Mouse (Mus musculus) hindbrain, postnatal 0 days (tissue): ENCODE results near the gene Shisa9. TPM values are rescaled to one million over a fixed set of nuclear protein-coding genes. Genes with fewer than 3 reads are reported as not detected.
A peak's percentile ranks its signal among the peaks of the same experiment; 100 is the strongest.

Experiments
- ATAC-seq: fragments of 200-750 bp; cut with Nextera tagmentation; 2 replicates; pipeline ENCODE4 v1.8.0; 2017; ENCODE audit warnings: mild to moderate bottlenecking, moderate TSS enrichment, moderate library complexity
- DNase-seq: peaks from one replicate; pipeline ENCODE4 v3.0.0-alpha.2; 2015; ENCODE audit warnings: low spot score
- H3K27ac ChIP-seq: fragments of 300-500 bp; sonication (generic); 2 replicates; pipeline ENCODE4 v1.5.1; 2014; ENCODE audit warnings: mild to moderate bottlenecking
- H3K27me3 ChIP-seq: fragments of 300-500 bp; sonication (generic); 2 replicates; pipeline ENCODE4 v1.6.1; 2014; ENCODE audit warnings: low read length, mixed read lengths; ENCODE audit not compliant: insufficient read depth
- H3K36me3 ChIP-seq: fragments of 300-500 bp; sonication (generic); 2 replicates; pipeline ENCODE4 v1.6.1; 2014; ENCODE audit warnings: low read length, mixed read lengths; ENCODE audit not compliant: insufficient read depth
- H3K4me1 ChIP-seq: fragments of 300-500 bp; sonication (generic); 2 replicates; pipeline ENCODE4 v1.6.1; 2014; ENCODE audit warnings: antibody characterized with exemption, low read length, mixed read lengths; ENCODE audit not compliant: insufficient read depth
- H3K4me2 ChIP-seq: fragments of 300-500 bp; sonication (generic); 2 replicates; pipeline ENCODE4 v1.6.1; 2014; ENCODE audit warnings: low read depth, mild to moderate bottlenecking, low read length, moderate library complexity, mixed read lengths
- H3K4me3 ChIP-seq: fragments of 300-500 bp; sonication (generic); 2 replicates; pipeline ENCODE4 v1.5.1; 2014; ENCODE audit warnings: low read length
- H3K9ac ChIP-seq: fragments of 300-500 bp; sonication (generic); replicated peaks from 2 replicates; pipeline ENCODE4 v1.6.1; 2014; ENCODE audit warnings: mild to moderate bottlenecking, low read length, moderate library complexity, mixed read lengths
- H3K9me3 ChIP-seq: fragments of 300-500 bp; sonication (generic); 2 replicates; pipeline ENCODE4 v1.6.1; 2016; ENCODE audit warnings: low read length, mixed read lengths
- CTCF ChIP-seq: IDR thresholded peaks from 2 replicates; pipeline ENCODE4 v1.5.1; 2016; ENCODE audit warnings: antibody characterized with exemption, control low read depth, low read depth
- WGBS: fragments of 180-500 bp; shearing (Covaris S2); extraction: QIAGEN DNeasy Blood & Tissue Kit; methylation state at CpG from one replicate; pipeline ENCODE4 v1.1.7; 2014; 5-methylcytosine and 5-hydroxymethylcytosine counted together
- polyA plus RNA-seq: library from polyadenylated mRNA; unstranded; fragments of >200 nt; fragmentation: Nextera tagmentation; extraction: Ambion mirVana; gene quantifications from 2 replicates; pipeline ENCODE4 v1.2.1, GENCODE M21; 2015
- total RNA-seq: library from RNA; depleted of rRNA; stranded (reverse); fragments of >200 nt; gene quantifications from 2 replicates; pipeline ENCODE4 v1.2.3, GENCODE M21; 2014

The Shisa9 gene
- total and polyA plus RNA-seq, 2 experiments from 2014 or later: 22.5 to 85.6 TPM

- Histone ChIP-seq H3K27me3 (no peaks in the 10 kb centered on the region), H3K9me3 (no peaks in the 10 kb centered on the region), H3K4me1 (no peaks in the 10 kb centered on the region; the same call in 1 of the 2 replicates), H3K9ac (no peak overlapping the region), H3K27ac (no peak overlapping the region), H3K4me2 (no peak overlapping the region), H3K4me3 (no peak overlapping the region), H3K36me3 (no peaks in the 10 kb centered on the region)
- ATAC-seq: no peak
- no peak for DNase-seq
- no peak for TF ChIP-seq CTCF
- 61% methylated on average over 4 of the region's 4 CpGs for WGBS
Observed at GRCm38 (mm10) chr16:12093253-12093652, 109.3 kb downstream of the Shisa9 start.

- H3K9me3 ChIP-seq: no peaks in the 10 kb centered on the region
- H3K4me2 ChIP-seq: no peak overlapping the region
- TF ChIP-seq CTCF: no peak
- H3K27me3 ChIP-seq: no peaks in the 10 kb centered on the region
- no peak overlapping the region for H3K27ac ChIP-seq
- no peak overlapping the region for H3K9ac ChIP-seq
- no peaks in the 10 kb centered on the region; the same call in 1 of the 2 replicates for H3K4me1 ChIP-seq
- no peak overlapping the region for H3K4me3 ChIP-seq
- DNase-seq (peak; percentile 29), ATAC-seq (no peak)
- no peaks in the 10 kb centered on the region for H3K36me3 ChIP-seq
- WGBS: 55% methylated on average over 7 of the region's 7 CpGs
Observed at GRCm38 (mm10) chr16:12094784-12095315, 110.9 kb downstream of the Shisa9 start.

DNA sequence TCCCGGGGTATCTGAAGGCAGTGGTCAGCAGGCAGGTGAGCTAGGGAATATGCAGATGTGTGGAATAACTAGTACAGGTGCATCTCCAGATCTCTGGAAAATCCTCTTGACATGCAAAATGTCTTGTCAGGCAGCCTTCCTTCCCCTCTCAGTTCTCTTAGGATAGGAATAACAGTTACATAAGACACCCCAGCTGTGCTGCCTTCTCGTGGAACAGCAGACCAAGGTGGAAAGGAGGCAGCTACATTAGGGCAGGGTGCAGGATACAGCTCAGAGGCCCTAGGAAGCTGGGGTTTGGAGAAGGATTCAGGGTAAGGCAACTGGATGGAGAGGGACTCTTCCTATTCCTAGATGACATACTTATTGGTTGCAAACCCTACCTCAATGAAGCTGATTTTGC, 111.5 kb downstream of the Shisa9 start:
- H3K4me3 ChIP-seq: no peak overlapping the region
- WGBS: 53% methylated on average over 2 of the region's 2 CpGs

GRCm38 (mm10) chr16:12108436-12108835, 124.5 kb downstream of the Shisa9 start:
- no peaks in the 10 kb centered on the region for H3K27me3 ChIP-seq
- no peak for ATAC-seq
- TF ChIP-seq CTCF: no peak

More for the DNA sequence above, 111.5 kb downstream of the Shisa9 start:
- H3K36me3 ChIP-seq: no peaks in the 10 kb centered on the region
- H3K27ac ChIP-seq: no peak overlapping the region
- H3K4me2 ChIP-seq: no peak overlapping the region
- H3K4me1 ChIP-seq: no peaks in the 10 kb centered on the region; the same call in 1 of the 2 replicates
- ATAC-seq (no peak), DNase-seq (no peak)
- H3K9ac ChIP-seq: no peak overlapping the region
- H3K9me3 ChIP-seq: no peaks in the 10 kb centered on the region
- no peak for TF ChIP-seq CTCF
- H3K27me3 ChIP-seq: no peaks in the 10 kb centered on the region

DNA sequence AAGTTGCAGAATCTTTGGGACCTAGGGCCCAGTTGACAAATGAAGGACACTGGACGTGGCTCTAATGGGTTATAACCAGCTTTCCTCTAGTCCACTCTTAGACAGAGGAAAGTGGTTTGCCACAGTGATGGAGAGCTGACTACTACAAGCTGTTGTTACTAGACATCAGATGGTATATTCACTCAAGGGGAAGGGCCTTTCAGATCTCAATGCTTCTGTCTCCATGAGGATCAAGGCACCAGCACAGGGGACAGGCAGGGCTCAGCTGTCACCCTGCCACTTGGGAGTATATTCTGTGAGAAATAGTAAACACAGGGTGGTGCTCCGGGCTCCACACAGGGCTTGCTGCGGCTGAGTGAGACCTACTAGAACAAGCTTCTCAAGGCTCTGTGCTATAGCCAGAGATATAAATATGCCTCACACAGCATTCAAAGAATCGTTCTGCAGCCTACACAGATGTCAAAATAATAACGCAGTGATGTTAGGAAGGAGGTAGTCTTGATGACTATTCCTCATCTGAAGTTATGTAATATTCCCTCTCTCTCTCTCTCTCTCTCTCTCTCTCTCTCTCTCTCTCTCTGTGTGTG, 127.0 kb downstream of the Shisa9 start:
- H3K9me3 ChIP-seq: no peaks in the 10 kb centered on the region
- no peak for TF ChIP-seq CTCF
- no peak overlapping the region for H3K27ac ChIP-seq
- no peaks in the 10 kb centered on the region for H3K27me3 ChIP-seq
- H3K36me3 ChIP-seq: no peaks in the 10 kb centered on the region
- no peak for ATAC-seq
- no peak overlapping the region for H3K9ac ChIP-seq
- H3K4me3 ChIP-seq: no peak overlapping the region
- no peaks in the 10 kb centered on the region for H3K4me1 ChIP-seq
- H3K4me2 ChIP-seq: no peak overlapping the region
- WGBS: 84% methylated on average over 5 of the region's 5 CpGs
- no peak for DNase-seq

More at GRCm38 (mm10) chr16:12108436-12108835, 124.5 kb downstream of the Shisa9 start:
- WGBS: 86% methylated on average over 4 of the region's 4 CpGs
- no peak overlapping the region for H3K27ac ChIP-seq
- H3K9me3 ChIP-seq: no peaks in the 10 kb centered on the region
- H3K36me3 ChIP-seq: no peaks in the 10 kb centered on the region
- H3K4me2 ChIP-seq: no peak overlapping the region
- H3K4me1 ChIP-seq: no peaks in the 10 kb centered on the region
- no peak overlapping the region for H3K4me3 ChIP-seq
- no peak for DNase-seq
- H3K9ac ChIP-seq: no peak overlapping the region

- Histone ChIP-seq H3K9me3 (no peaks in the 10 kb centered on the region), H3K4me1 (no peaks in the 10 kb centered on the region), H3K36me3 (no peaks in the 10 kb centered on the region), H3K27ac (no peak overlapping the region), H3K27me3 (no peaks in the 10 kb centered on the region), H3K4me3 (no peak overlapping the region), H3K9ac (no peak overlapping the region), H3K4me2 (no peak overlapping the region)
- WGBS: 78% methylated on average over 5 of the region's 5 CpGs
- no peak for TF ChIP-seq CTCF
- DNase-seq (peak; percentile 36), ATAC-seq (no peak)
Observed at GRCm38 (mm10) chr16:12114396-12114795, 130.5 kb downstream of the Shisa9 start.
